Mouse (Mus musculus) small intestine, adult 2 months (tissue): ENCODE results near the gene Dppa5a.
"Not testable (repeated sequence)": the region's sequence is repeated elsewhere in the genome, so short reads cannot be mapped to it uniquely, and the experiment has no call there.

Experiments
- CTCF ChIP-seq: fragments of 200-500 bp; IDR thresholded peaks from 2 replicates; pipeline ENCODE4 v1.5.1; 2012; ENCODE audit warnings: low read depth, mild to moderate bottlenecking, control low read depth, inconsistent platforms, low read length, moderate library complexity, mixed read lengths; ENCODE audit not compliant: insufficient replicate concordance, insufficient read length; ENCODE audit errors: extremely low read depth
- POLR2A ChIP-seq: fragments of 200-500 bp; IDR thresholded peaks from 2 replicates; pipeline ENCODE4 v1.6.1; 2012; ENCODE audit warnings: low read depth, mild to moderate bottlenecking, control low read depth, inconsistent platforms, low read length, moderate library complexity

GRCm38 (mm10) chr9:78345235-78345634, 22.7 kb downstream of the Dppa5a start:
- TF ChIP-seq CTCF, POLR2A: not testable (repeated sequence)
